ENCODE assay signal across 34 mouse cellular contexts in the genomic region with DNA sequence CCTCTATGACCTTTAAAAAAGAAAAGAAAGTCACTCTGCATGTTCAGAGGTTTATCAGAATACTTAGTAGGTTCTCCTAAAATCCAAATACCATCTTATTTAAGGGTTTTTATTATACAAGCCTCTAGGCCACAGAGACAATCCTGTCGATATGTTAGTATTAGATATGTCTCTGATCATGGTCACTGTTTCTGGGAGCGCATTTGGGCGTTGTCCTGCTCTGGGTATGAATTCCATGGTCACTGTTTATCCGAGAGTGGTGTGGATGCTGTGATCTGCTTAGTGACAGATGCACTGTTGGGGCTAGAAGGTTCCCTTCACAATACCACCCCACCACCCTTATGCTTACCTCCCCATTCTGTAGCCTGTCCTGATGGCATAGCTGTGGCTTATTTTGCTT.
"Had no signal": no experiment of that assay in that cellular context is flagged by ENCODE, and none has a peak within 500 bp of the region (broad histone marks: within the 10 kb centered on the region; RNA-seq: fewer than 3 reads in every experiment).

No protein-coding gene starts in this region.

- H3K36me3 ChIP-seq: heart, embryonic 10.5 days; heart, embryonic 12.5 days; heart, embryonic 13.5 days; heart, embryonic 15.5 days; hindbrain, embryonic 10.5 days; hindbrain, embryonic 12.5 days; hindbrain, embryonic 13.5 days; hindbrain, embryonic 15.5 days; intestine, embryonic 15.5 days; kidney, embryonic 15.5 days had no signal

- H3K4me1 ChIP-seq: hindbrain, embryonic 13.5 days; hindbrain, embryonic 15.5 days; intestine, embryonic 15.5 days had no signal

- H3K27me3 ChIP-seq: heart, embryonic 12.5 days; heart, embryonic 13.5 days; heart, embryonic 15.5 days; hindbrain, embryonic 12.5 days; hindbrain, embryonic 13.5 days; hindbrain, embryonic 15.5 days; intestine, embryonic 15.5 days; kidney, embryonic 15.5 days had no signal

- ATAC-seq: hindbrain, embryonic 16.5 days; hindbrain, postnatal 0 days; inflammation-experienced regulatory T-cells, adult 6 months; intestine, embryonic 15.5 days; intestine, embryonic 16.5 days; intestine, postnatal 0 days had no signal

- H3K4me3 ChIP-seq: heart, embryonic 10.5 days; heart, embryonic 12.5 days; heart, embryonic 13.5 days; heart, embryonic 15.5 days; hindbrain, embryonic 10.5 days; hindbrain, embryonic 12.5 days; hindbrain, embryonic 13.5 days; hindbrain, embryonic 15.5 days; intestine, embryonic 15.5 days; kidney, embryonic 15.5 days; layer of hippocampus, adult 2 months had no signal

- H3K4me2 ChIP-seq: heart, embryonic 11.5 days; heart, embryonic 12.5 days; heart, embryonic 13.5 days; heart, embryonic 15.5 days; hindbrain, embryonic 12.5 days; hindbrain, embryonic 13.5 days; hindbrain, embryonic 14.5 days; hindbrain, embryonic 15.5 days; intestine, embryonic 15.5 days; kidney, embryonic 15.5 days had no signal

- H3K27ac ChIP-seq: heart, embryonic 10.5 days; heart, embryonic 13.5 days; heart, embryonic 15.5 days; hindbrain, embryonic 10.5 days; hindbrain, embryonic 12.5 days; hindbrain, embryonic 13.5 days; hindbrain, embryonic 14.5 days; hindbrain, embryonic 15.5 days; hindbrain, postnatal 0 days; intestine, embryonic 15.5 days; kidney, embryonic 15.5 days; kidney, postnatal 0 days; layer of hippocampus, adult 2 months had no signal

- H3K9ac ChIP-seq: heart, embryonic 12.5 days; heart, embryonic 13.5 days; heart, embryonic 15.5 days; hindbrain, embryonic 12.5 days; hindbrain, embryonic 13.5 days; hindbrain, embryonic 14.5 days; hindbrain, embryonic 15.5 days; intestine, embryonic 15.5 days; kidney, embryonic 15.5 days had no signal

- DNase-seq: heart, postnatal 10 days; heart, postnatal 14 days; heart, postnatal 36 days; kidney, adult 11 months; kidney, adult 18-20 months; kidney, adult 2 months; kidney, adult 8-10 months; kidney, adult 9 months; kidney, postnatal 10 days; kidney, postnatal 14 days; kidney, postnatal 25 days; kidney, postnatal 36 days; kidney, postnatal 4 days; layer of hippocampus, adult 9-11 months; layer of hippocampus, postnatal 36 days had no signal

- H3K9me3 ChIP-seq: heart, embryonic 10.5 days; heart, embryonic 12.5 days; heart, embryonic 13.5 days; heart, embryonic 15.5 days; hindbrain, embryonic 10.5 days; hindbrain, embryonic 12.5 days; hindbrain, embryonic 13.5 days; hindbrain, embryonic 15.5 days; intestine, embryonic 15.5 days; kidney, embryonic 15.5 days had no signal
